ENCODE assay signal across 17 mouse cellular contexts in the genomic region with DNA sequence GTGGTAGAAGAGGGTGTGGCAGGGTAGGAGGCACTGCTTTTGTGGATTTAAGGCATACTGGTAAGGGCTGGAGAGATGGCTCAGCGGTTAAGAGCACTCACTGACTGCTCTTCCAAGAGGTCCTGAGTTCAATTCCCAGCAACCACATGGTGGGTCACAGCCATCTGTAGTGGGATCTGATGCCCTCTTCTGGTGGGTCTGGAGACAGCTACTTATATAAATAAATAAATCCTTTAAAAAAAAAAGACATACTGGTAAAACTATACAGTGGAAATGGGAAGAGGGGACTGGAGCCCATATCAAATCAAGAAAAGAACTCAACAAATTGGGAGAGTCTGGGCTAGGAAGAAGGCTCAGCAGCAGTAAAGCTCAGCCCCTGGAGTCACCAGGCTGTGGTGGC. TPM values are rescaled to one million over a fixed set of nuclear protein-coding genes. Genes with fewer than 3 reads are reported as not detected.
A peak's percentile ranks its signal among the peaks of the same experiment; 100 is the strongest.
DNase-seq lines count a peak whose midpoint lies in the region; ATAC-seq and TF ChIP-seq lines count a peak whose summit lies in the region.
"Had no signal": no experiment of that assay in that cellular context is flagged by ENCODE, and none has a peak within 500 bp of the region (broad histone marks: within the 10 kb centered on the region; RNA-seq: fewer than 3 reads in every experiment).

No protein-coding gene starts in this region.

- no peak overlapping the region for H3K27ac ChIP-seq in heart, postnatal 0 days (ENCODE audit: low read depth)
- no peak overlapping the region for H3K27ac ChIP-seq in lung, embryonic 14.5 days (ENCODE audit: low read depth)
- no peak overlapping the region for H3K27ac ChIP-seq in forebrain, embryonic 15.5 days (replicated peaks)
- H3K27ac ChIP-seq: heart, embryonic 13.5 days; hindbrain, embryonic 10.5 days; kidney, embryonic 15.5 days; macrophage; midbrain, embryonic 12.5 days had no signal

- no peaks in the 10 kb centered on the region for H3K9me3 ChIP-seq in heart, postnatal 0 days (replicated peaks; ENCODE audit: control insufficient read depth, low read length)
- no peaks in the 10 kb centered on the region for H3K9me3 ChIP-seq in lung, embryonic 14.5 days (ENCODE audit: low read depth, low read length)
- H3K9me3 ChIP-seq in forebrain, embryonic 15.5 days, result no peaks in the 10 kb centered on the region
- H3K9me3 ChIP-seq: heart, embryonic 13.5 days; hindbrain, embryonic 10.5 days; kidney, embryonic 15.5 days; midbrain, embryonic 12.5 days had no signal

- H3K9ac ChIP-seq in heart, postnatal 0 days (replicated peaks; ENCODE audit: low read depth, low read length), result no peak overlapping the region
- no peak overlapping the region for H3K9ac ChIP-seq in lung, embryonic 14.5 days
- H3K9ac ChIP-seq in forebrain, embryonic 15.5 days (replicated peaks), result no peak overlapping the region
- H3K9ac ChIP-seq: heart, embryonic 13.5 days; kidney, embryonic 15.5 days; midbrain, embryonic 12.5 days had no signal

- H3K4me1 ChIP-seq in heart, postnatal 0 days (ENCODE audit: control insufficient read depth, insufficient read depth), result no peaks in the 10 kb centered on the region
- no peaks in the 10 kb centered on the region for H3K4me1 ChIP-seq in lung, embryonic 14.5 days (ENCODE audit: insufficient read depth)
- no peaks in the 10 kb centered on the region for H3K4me1 ChIP-seq in forebrain, embryonic 15.5 days
- H3K4me1 ChIP-seq: hindbrain, embryonic 10.5 days; midbrain, embryonic 12.5 days had no signal

- no peak for TF ChIP-seq EP300 in heart, postnatal 0 days (IDR thresholded peaks at IDR 0.05; ENCODE audit: low read depth)

- H3K27me3 ChIP-seq in heart, postnatal 0 days (ENCODE audit: control insufficient read depth, insufficient read depth, low read length), result no peaks in the 10 kb centered on the region
- H3K27me3 ChIP-seq in lung, embryonic 14.5 days (ENCODE audit: insufficient read depth, low read length), result no peaks in the 10 kb centered on the region
- H3K27me3 ChIP-seq in forebrain, embryonic 15.5 days, result no peaks in the 10 kb centered on the region
- H3K27me3 ChIP-seq: heart, embryonic 13.5 days; kidney, embryonic 15.5 days; midbrain, embryonic 12.5 days had no signal

- no peak overlapping the region for H3K4me3 ChIP-seq in heart, postnatal 0 days (ENCODE audit: low read depth, low read length)
- no peak overlapping the region for H3K4me3 ChIP-seq in lung, embryonic 14.5 days (ENCODE audit: low read depth, low read length)
- no peak overlapping the region for H3K4me3 ChIP-seq in forebrain, embryonic 15.5 days
- H3K4me3 ChIP-seq: heart, embryonic 13.5 days; hindbrain, embryonic 10.5 days; kidney, embryonic 15.5 days; midbrain, embryonic 12.5 days had no signal

- ATAC-seq in heart, postnatal 0 days (ENCODE audit: insufficient read depth, low read depth), result no peak
- ATAC-seq in lung, embryonic 14.5 days (ENCODE audit: insufficient read depth), result no peak
- ATAC-seq in common myeloid progenitor, adult 5-6 weeks (replicated peaks; ENCODE audit: low read depth, poor library complexity, severe bottlenecking), result 0 out of 2 replicates have a peak, but pooled peaks have one; percentile 15
- no peak for ATAC-seq in forebrain, embryonic 15.5 days (replicated peaks)

- no peak for DNase-seq in heart, postnatal 0 days (ENCODE audit: low spot score)
- DNase-seq in heart, adult 11 months, result no peak
- no peak for DNase-seq in lung, embryonic 14.5 days
- no peak for DNase-seq in lung, postnatal 10 days
- peak; percentile 48 for DNase-seq in ES-CJ7 (ENCODE audit: low read depth, low spot score)
- DNase-seq in right cerebral cortex, postnatal 14 days, result no peak
- DNase-seq: adrenal gland, postnatal 14 days; cerebellum, postnatal 10 days; gastrocnemius, postnatal 36 days; layer of hippocampus, adult 9-11 months had no signal

- H3K36me3 ChIP-seq in heart, postnatal 0 days (replicated peaks; ENCODE audit: control insufficient read depth, insufficient read depth, low read length), result peaks cover 21% of the 10 kb centered on the region
- H3K36me3 ChIP-seq in lung, embryonic 14.5 days (ENCODE audit: insufficient read depth), result peaks cover 37% of the 10 kb centered on the region
- H3K36me3 ChIP-seq in forebrain, embryonic 15.5 days, result peaks cover 33% of the 10 kb centered on the region

- TF ChIP-seq CTCF in heart, postnatal 0 days (IDR thresholded peaks at IDR 0.05; ENCODE audit: low read depth), result peak; percentile 16; the same call in 1 of the 2 replicates
- TF ChIP-seq CTCF in lung, embryonic 14.5 days (IDR thresholded peaks at IDR 0.05; ENCODE audit: low read depth), result 0 out of 2 replicates have a peak, but pooled peaks have one; percentile 15

- no peak overlapping the region for H3K4me2 ChIP-seq in heart, postnatal 0 days (ENCODE audit: low read depth, low read length)
- no peak overlapping the region for H3K4me2 ChIP-seq in lung, embryonic 14.5 days
- no peak overlapping the region for H3K4me2 ChIP-seq in forebrain, embryonic 15.5 days (replicated peaks)
- H3K4me2 ChIP-seq: heart, embryonic 13.5 days; kidney, embryonic 15.5 days; midbrain, embryonic 12.5 days had no signal

- WGBS in heart, postnatal 0 days, result 100% methylated on average over 1 of the region's 1 CpGs
- 93% methylated on average over 1 of the region's 1 CpGs for WGBS in lung, embryonic 14.5 days
- 100% methylated on average over 1 of the region's 1 CpGs for WGBS in forebrain, embryonic 15.5 days

RNA-seq across cellular contexts. Expression of gene Ensa, which starts 14.9 kb away (rescaled TPM):
- 43.3 and 49.6 TPM in 2 replicates for total RNA-seq in heart, postnatal 0 days (2014; rRNA removed; ENCODE audit: low replicate concordance)
- polyA plus RNA-seq in heart, postnatal 0 days (2015; fragmentation: Nextera tagmentation; extraction: Ambion mirVana), result 38.5 and 40.6 TPM in 2 replicates
- 64.8 and 66.7 TPM in 2 replicates for polyA plus RNA-seq in lung, embryonic 14.5 days (2014; fragmentation: Nextera tagmentation; extraction: Ambion mirVana)
- 79.4 and 79.7 TPM in 2 replicates for total RNA-seq in common myeloid progenitor, adult 5-6 weeks (2017)
- polyA plus RNA-seq in forebrain, embryonic 15.5 days (2015; fragmentation: Nextera tagmentation; extraction: Ambion mirVana), result 112 and 121 TPM in 2 replicates

RNA-seq across cellular contexts. Expression of gene Mcl1, which starts 18.9 kb away (rescaled TPM):
- total RNA-seq in heart, postnatal 0 days (2014; rRNA removed; ENCODE audit: low replicate concordance), result 213 and 278 TPM in 2 replicates
- 50.1 and 51.9 TPM in 2 replicates for polyA plus RNA-seq in heart, postnatal 0 days (2015; fragmentation: Nextera tagmentation; extraction: Ambion mirVana)
- polyA plus RNA-seq in lung, embryonic 14.5 days (2014; fragmentation: Nextera tagmentation; extraction: Ambion mirVana), result 82.3 and 83.2 TPM in 2 replicates
- total RNA-seq in common myeloid progenitor, adult 5-6 weeks (2017), result 141 and 159 TPM in 2 replicates
- polyA plus RNA-seq in forebrain, embryonic 15.5 days (2015; fragmentation: Nextera tagmentation; extraction: Ambion mirVana), result 48.1 and 52.4 TPM in 2 replicates

RNA-seq across cellular contexts. Expression of gene Adamtsl4, which starts 48.0 kb away (rescaled TPM):
- 20.2 and 23.8 TPM in 2 replicates for total RNA-seq in heart, postnatal 0 days (2014; rRNA removed; ENCODE audit: low replicate concordance)
- 7.5 and 11.2 TPM in 2 replicates for polyA plus RNA-seq in heart, postnatal 0 days (2015; fragmentation: Nextera tagmentation; extraction: Ambion mirVana)
- polyA plus RNA-seq in lung, embryonic 14.5 days (2014; fragmentation: Nextera tagmentation; extraction: Ambion mirVana), result 1.6 and 4.0 TPM in 2 replicates
- 0.37 TPM in 1 of 2 replicates, not detected in the other for total RNA-seq in common myeloid progenitor, adult 5-6 weeks (2017)
- polyA plus RNA-seq in forebrain, embryonic 15.5 days (2015; fragmentation: Nextera tagmentation; extraction: Ambion mirVana), result 0.45 and 0.56 TPM in 2 replicates

RNA-seq across cellular contexts. Expression of gene Golph3l, which starts 51.0 kb away (rescaled TPM):
- 11.2 and 15.2 TPM in 2 replicates for total RNA-seq in heart, postnatal 0 days (2014; rRNA removed; ENCODE audit: low replicate concordance)
- 18.0 and 21.0 TPM in 2 replicates for polyA plus RNA-seq in heart, postnatal 0 days (2015; fragmentation: Nextera tagmentation; extraction: Ambion mirVana)
- 29.3 and 30.8 TPM in 2 replicates for polyA plus RNA-seq in lung, embryonic 14.5 days (2014; fragmentation: Nextera tagmentation; extraction: Ambion mirVana)
- total RNA-seq in common myeloid progenitor, adult 5-6 weeks (2017), result 65.9 and 72.7 TPM in 2 replicates
- polyA plus RNA-seq in forebrain, embryonic 15.5 days (2015; fragmentation: Nextera tagmentation; extraction: Ambion mirVana), result 32.9 and 33.4 TPM in 2 replicates
